Mouse (Mus musculus) heart, postnatal 0 days (tissue): ENCODE data around the gene Ext2. TPM values are rescaled to one million over a fixed set of nuclear protein-coding genes. Genes with fewer than 3 reads are reported as not detected.

Experiments
- ATAC-seq: fragments of 200-750 bp; cut with Nextera tagmentation; 2 replicates; pipeline ENCODE4 v1.8.0; 2017; ENCODE audit warnings: low read depth, moderate number of reproducible peaks, moderate library complexity; ENCODE audit not compliant: insufficient read depth
- DNase-seq: peaks from one replicate; pipeline ENCODE4 v3.0.0-alpha.2; 2016; ENCODE audit warnings: low spot score
- H3K27ac ChIP-seq: fragments of 300-500 bp; sonication (generic); 2 replicates; pipeline ENCODE4 v1.5.1; 2014; ENCODE audit warnings: low read depth, mild to moderate bottlenecking
- H3K27me3 ChIP-seq: fragments of 300-500 bp; sonication (generic); 2 replicates; pipeline ENCODE4 v1.6.1; 2014; ENCODE audit warnings: low read length, mixed read lengths; ENCODE audit not compliant: control insufficient read depth, insufficient read depth
- H3K36me3 ChIP-seq: fragments of 300-500 bp; sonication (generic); replicated peaks from 2 replicates; pipeline ENCODE4 v1.6.1; 2014; ENCODE audit warnings: low read length, mixed read lengths; ENCODE audit not compliant: control insufficient read depth, insufficient read depth
- H3K4me1 ChIP-seq: fragments of 300-500 bp; sonication (generic); 2 replicates; pipeline ENCODE4 v1.6.1; 2014; ENCODE audit warnings: antibody characterized with exemption; ENCODE audit not compliant: control insufficient read depth, insufficient read depth
- H3K4me2 ChIP-seq: fragments of 300-500 bp; sonication (generic); 2 replicates; pipeline ENCODE4 v1.6.1; 2014; ENCODE audit warnings: low read depth, mild to moderate bottlenecking, low read length, moderate library complexity
- H3K4me3 ChIP-seq: fragments of 300-500 bp; sonication (generic); 2 replicates; pipeline ENCODE4 v1.5.1; 2014; ENCODE audit warnings: low read depth, low read length
- H3K9ac ChIP-seq: fragments of 300-500 bp; sonication (generic); replicated peaks from 2 replicates; pipeline ENCODE4 v1.6.1; 2014; ENCODE audit warnings: low read depth, low read length, mixed read lengths
- H3K9me3 ChIP-seq: fragments of 300-500 bp; sonication (generic); replicated peaks from 2 replicates; pipeline ENCODE4 v1.6.1; 2016; ENCODE audit warnings: low read length; ENCODE audit not compliant: control insufficient read depth
- CTCF ChIP-seq: IDR thresholded peaks from 2 replicates; pipeline ENCODE4 v1.5.1; 2016; ENCODE audit warnings: antibody characterized with exemption, control low read depth, low read depth
- EP300 ChIP-seq: IDR thresholded peaks from 2 replicates; pipeline ENCODE4 v1.6.1; 2016; ENCODE audit warnings: antibody characterized with exemption, low read depth
- WGBS: fragments of 180-500 bp; shearing (Covaris S2); extraction: QIAGEN DNeasy Blood & Tissue Kit; methylation state at CpG from one replicate; pipeline ENCODE4 v1.1.7; 2014; 5-methylcytosine and 5-hydroxymethylcytosine counted together
- polyA plus RNA-seq: library from polyadenylated mRNA; unstranded; fragments of >200 nt; fragmentation: Nextera tagmentation; extraction: Ambion mirVana; gene quantifications from 2 replicates; pipeline ENCODE4 v1.2.1, GENCODE M21; 2015
- total RNA-seq: library from RNA; depleted of rRNA; stranded (reverse); fragments of >200 nt; gene quantifications from 2 replicates; pipeline ENCODE4 v1.2.3, GENCODE M21; 2014; ENCODE audit warnings: low replicate concordance

Ext2 gene
- total and polyA plus RNA-seq, 2 experiments from 2014 or later, result 32.8 to 40.3 TPM

DNA sequence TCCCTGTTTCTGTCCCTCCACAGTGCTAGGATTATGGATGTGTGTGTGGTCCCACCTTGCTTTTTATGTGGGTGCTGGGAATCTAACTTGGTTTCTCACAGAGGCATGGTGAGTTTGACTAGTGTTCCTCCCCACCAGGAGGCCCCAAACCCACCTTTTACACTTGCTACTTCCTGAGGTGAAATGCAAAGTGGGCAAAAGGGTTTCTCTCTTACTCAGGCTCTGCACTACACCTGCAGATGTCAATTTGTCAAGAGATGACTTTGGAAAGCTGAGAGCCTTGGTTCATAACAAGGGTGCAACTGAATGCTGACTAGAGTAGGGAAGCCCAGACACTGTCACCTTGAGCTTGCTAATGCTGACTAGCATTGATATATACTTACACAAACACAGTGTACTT is 109.1 kb downstream of the Ext2 start:
- Histone ChIP-seq H3K4me1 (no peaks in the 10 kb centered on the region), H3K27ac (no peak overlapping the region), H3K4me3 (no peak overlapping the region), H3K9me3 (no peaks in the 10 kb centered on the region), H3K9ac (no peak overlapping the region), H3K4me2 (no peak overlapping the region), H3K27me3 (no peaks in the 10 kb centered on the region), H3K36me3 (peaks cover 10% of the 10 kb centered on the region)
- ATAC-seq (no peak), DNase-seq (no peak)
- TF ChIP-seq CTCF, result no peak
- TF ChIP-seq EP300, result no peak

DNA sequence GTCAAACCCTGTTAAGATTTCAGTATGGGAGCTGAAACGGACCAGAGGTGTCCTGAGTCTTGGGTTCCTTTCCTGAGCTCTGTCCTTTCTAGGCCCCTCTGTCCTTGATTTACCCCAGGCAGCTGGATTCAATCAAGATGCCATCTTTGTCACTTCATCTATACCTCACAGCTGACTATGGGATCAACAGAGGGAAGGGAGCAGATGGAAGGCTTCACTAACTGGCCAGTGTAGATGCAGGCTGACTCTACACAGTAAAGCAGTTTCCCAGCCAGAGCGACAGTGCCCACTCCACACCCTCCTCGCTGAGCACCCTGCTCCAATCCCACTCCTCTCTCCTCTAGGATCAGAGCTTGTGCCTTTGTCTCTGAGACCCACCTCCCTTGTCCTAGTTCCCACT is 110.9 kb downstream of the Ext2 start:
- no peak overlapping the region for H3K4me2 ChIP-seq
- no peak overlapping the region for H3K9ac ChIP-seq
- peaks cover 13% of the 10 kb centered on the region for H3K36me3 ChIP-seq
- H3K27me3 ChIP-seq, result no peaks in the 10 kb centered on the region
- ATAC-seq, result no peak
- H3K27ac ChIP-seq, result no peak overlapping the region
- no peak overlapping the region for H3K4me3 ChIP-seq
- no peaks in the 10 kb centered on the region for H3K9me3 ChIP-seq
- H3K4me1 ChIP-seq, result no peaks in the 10 kb centered on the region
- DNase-seq, result no peak
- 87% methylated on average over 3 of the region's 3 CpGs for WGBS
- TF ChIP-seq EP300 (no peak), CTCF (no peak)

DNA sequence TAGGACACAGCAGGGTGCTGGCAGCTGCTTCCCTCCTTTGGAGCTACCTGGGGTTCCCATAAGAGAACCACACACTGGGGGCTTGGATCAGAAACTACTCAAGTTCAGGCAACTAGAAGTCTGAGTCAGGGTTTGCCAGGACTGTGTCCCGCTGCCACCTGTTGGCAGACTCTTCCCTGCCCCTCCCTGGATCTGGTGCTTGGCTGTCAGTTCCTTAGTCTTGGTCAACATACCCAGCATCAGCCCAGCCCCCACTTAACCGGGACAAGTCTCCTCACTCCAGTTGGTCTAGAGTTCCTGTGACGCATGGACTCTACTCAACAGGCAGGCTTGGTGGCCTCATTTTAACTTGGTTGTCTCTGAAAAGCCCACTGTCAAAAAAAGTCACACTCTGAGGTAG is 112.7 kb downstream of the Ext2 start:
- 76% methylated on average over 3 of the region's 3 CpGs for WGBS

DNA sequence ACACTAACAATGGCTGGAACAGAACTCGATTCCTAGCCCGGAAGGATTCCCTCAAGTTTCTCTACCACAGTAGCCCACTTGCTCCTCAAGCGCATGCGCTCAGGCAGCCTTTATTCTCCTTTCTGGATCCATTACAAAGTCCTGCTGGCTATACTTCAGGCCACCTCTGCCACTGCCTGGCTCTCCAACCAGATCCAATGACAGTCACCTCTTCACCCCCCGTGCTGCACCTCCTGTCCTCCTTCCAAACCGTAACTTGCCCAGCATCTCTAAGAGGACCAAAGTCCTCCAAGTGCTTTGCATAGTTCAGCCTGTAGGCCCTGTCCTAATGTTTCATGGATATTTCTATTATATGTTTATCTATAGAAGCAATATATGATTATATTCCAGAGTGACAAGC is 113.1 kb downstream of the Ext2 start:
- no peak overlapping the region for H3K4me2 ChIP-seq
- no peaks in the 10 kb centered on the region for H3K4me1 ChIP-seq
- H3K27ac ChIP-seq, result no peak overlapping the region
- H3K36me3 ChIP-seq, result 0 out of 2 replicates have a peak, but pooled peaks cover 7% of the 10 kb centered on the region
- no peak for DNase-seq
- H3K9ac ChIP-seq, result no peak overlapping the region
- no peaks in the 10 kb centered on the region for H3K9me3 ChIP-seq
- WGBS, result 93% methylated on average over 6 of the region's 6 CpGs
- H3K4me3 ChIP-seq, result no peak overlapping the region
- TF ChIP-seq CTCF, result no peak
- TF ChIP-seq EP300, result no peak
- ATAC-seq, result no peak
- H3K27me3 ChIP-seq, result no peaks in the 10 kb centered on the region

More for the DNA sequence above, 112.7 kb downstream of the Ext2 start:
- TF ChIP-seq CTCF, result no peak
- no peak for TF ChIP-seq EP300
- Histone ChIP-seq H3K4me1 (no peaks in the 10 kb centered on the region), H3K9ac (no peak overlapping the region), H3K27me3 (no peaks in the 10 kb centered on the region), H3K9me3 (no peaks in the 10 kb centered on the region), H3K27ac (no peak overlapping the region), H3K36me3 (peaks cover 6% of the 10 kb centered on the region), H3K4me2 (no peak overlapping the region), H3K4me3 (no peak overlapping the region)
- no peak for ATAC-seq
- DNase-seq, result no peak

DNA sequence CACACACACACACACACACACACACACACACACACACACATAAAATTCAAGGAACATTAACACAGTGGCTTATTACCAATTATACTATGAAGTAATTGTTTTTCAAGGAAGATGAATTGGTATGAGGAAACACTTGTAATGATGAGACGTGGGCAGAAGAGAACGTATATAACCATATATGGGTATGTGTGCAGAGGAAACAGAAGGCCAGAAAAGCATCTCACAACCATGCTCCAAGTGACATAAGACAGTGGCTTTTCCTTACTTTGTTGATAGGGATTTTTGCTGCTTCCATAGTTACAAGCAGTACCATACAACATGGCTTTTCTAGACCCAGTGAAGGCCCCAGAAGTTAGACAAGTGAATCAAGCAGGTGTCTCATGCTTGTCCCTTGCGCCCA is 115.5 kb downstream of the Ext2 start:
- WGBS, result 90% methylated on average over 3 of the region's 3 CpGs
- DNase-seq, result no peak
- no peak overlapping the region for H3K4me3 ChIP-seq
- no peak overlapping the region for H3K9ac ChIP-seq
- no peaks in the 10 kb centered on the region for H3K9me3 ChIP-seq
- peaks cover 9% of the 10 kb centered on the region; the same call in 1 of the 2 replicates for H3K36me3 ChIP-seq
- no peaks in the 10 kb centered on the region for H3K27me3 ChIP-seq
- no peak overlapping the region for H3K27ac ChIP-seq
- ATAC-seq, result no peak
- H3K4me1 ChIP-seq, result no peaks in the 10 kb centered on the region
- no peak for TF ChIP-seq EP300
- no peak for TF ChIP-seq CTCF
- H3K4me2 ChIP-seq, result no peak overlapping the region

DNA sequence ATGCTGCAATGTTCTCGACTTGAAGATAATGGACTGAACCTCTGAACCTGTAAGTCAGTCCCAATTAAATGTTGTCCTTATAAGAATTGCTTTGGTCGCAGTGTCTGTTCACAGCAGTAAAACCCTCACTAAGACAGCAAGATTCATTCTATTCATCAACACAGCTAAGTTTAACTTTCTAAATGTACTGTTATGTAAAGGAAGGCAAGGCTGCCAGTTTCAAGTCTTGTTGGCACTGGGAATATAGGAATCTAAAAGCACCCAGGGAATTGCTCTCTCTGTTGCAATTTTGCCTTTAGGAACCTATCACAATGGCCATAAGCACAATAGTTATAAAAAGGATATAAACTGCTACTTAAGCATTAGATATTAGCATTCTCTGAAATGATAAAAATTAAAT is 116.0 kb downstream of the Ext2 start:
- WGBS, result 84% methylated on average over 2 of the region's 2 CpGs
- ATAC-seq, result no peak

More for the DNA sequence above, 116.0 kb downstream of the Ext2 start:
- no peaks in the 10 kb centered on the region for H3K4me1 ChIP-seq
- H3K36me3 ChIP-seq, result peaks cover 9% of the 10 kb centered on the region; the same call in 1 of the 2 replicates
- no peaks in the 10 kb centered on the region for H3K27me3 ChIP-seq
- no peak overlapping the region for H3K4me2 ChIP-seq
- no peak for DNase-seq
- no peak overlapping the region for H3K4me3 ChIP-seq
- H3K27ac ChIP-seq, result no peak overlapping the region
- H3K9ac ChIP-seq, result no peak overlapping the region
- H3K9me3 ChIP-seq, result no peaks in the 10 kb centered on the region
- TF ChIP-seq CTCF, result no peak
- TF ChIP-seq EP300, result no peak
